Mouse (Mus musculus) monocyte, adult 5-6 weeks (primary cell): Measurements from ENCODE around the gene Pnmt. TPM values are rescaled to one million over a fixed set of nuclear protein-coding genes. Genes with fewer than 3 reads are reported as not detected.
"Not testable (repeated sequence)": the region's sequence is repeated elsewhere in the genome, so short reads cannot be mapped to it uniquely, and the experiment has no call there.

Experiments used
- ATAC-seq: fragments of 153-309, 156-312 bp; replicated peaks from 2 replicates; pipeline ENCODE4 v1.8.0; 2017; ENCODE audit warnings: mild to moderate bottlenecking; ENCODE audit not compliant: low TSS enrichment, insufficient number of reproducible peaks, severe bottlenecking, poor library complexity, low FRiP score
- total RNA-seq: library from RNA; stranded (forward); fragments of 200-1000, 200-491, 200-594 nt; gene quantifications from 3 replicates; pipeline ENCODE4 v1.2.3, GENCODE M21; 2017

The Pnmt gene
- total RNA-seq, 1 experiment from 2014 or later = not detected

DNA sequence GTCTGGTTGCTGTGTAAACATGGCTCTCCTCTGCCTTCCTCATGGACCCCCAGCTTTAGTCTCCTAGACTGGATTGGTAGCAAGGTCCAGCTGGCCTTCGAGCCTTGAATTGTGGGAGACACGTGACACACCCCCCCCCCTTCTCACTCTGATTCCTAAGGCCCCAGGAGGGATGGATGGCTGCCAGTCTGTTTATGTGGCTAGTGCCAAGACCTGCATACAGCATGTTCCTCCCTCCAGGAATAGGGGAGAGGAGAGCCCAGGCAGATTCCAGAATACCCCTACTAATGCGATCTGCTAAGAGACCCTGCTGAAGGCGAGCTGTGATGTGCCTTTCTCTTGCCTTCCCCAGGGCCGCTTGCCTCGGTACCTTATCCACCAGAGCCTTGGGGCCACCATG lies 6.1 kb upstream of the Pnmt start:
- no peak for ATAC-seq

- no peak for ATAC-seq
Observed at GRCm38 (mm10) chr11:98381651-98382050, 4.6 kb upstream of the Pnmt start.

- not testable (repeated sequence) for ATAC-seq
Observed at GRCm38 (mm10) chr11:98382405-98382804, 3.8 kb upstream of the Pnmt start.

GRCm38 (mm10) chr11:98383261-98384030 lies 2.8 kb upstream of the Pnmt start, which contains the start of gene Tcap:
TSS of gene Tcap (plus strand) at chr11:98383811.
- no peak for ATAC-seq

DNA sequence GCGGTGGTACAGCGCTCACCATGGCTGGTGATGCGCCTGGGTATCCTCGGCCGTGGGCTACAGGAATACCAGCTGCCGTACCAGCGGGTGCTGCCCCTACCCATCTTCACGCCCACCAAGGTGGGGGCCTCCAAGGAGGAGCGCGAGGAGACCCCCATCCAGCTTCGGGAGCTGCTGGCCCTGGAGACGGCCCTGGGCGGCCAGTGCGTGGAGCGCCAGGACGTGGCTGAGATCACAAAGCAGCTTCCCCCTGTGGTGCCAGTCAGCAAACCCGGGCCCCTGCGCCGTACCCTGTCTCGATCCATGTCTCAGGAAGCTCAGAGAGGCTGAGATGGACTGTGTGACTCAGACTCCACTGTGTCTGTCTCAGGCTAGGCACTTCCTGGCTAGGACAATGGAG lies 2.0 kb upstream of the Pnmt start:
- ATAC-seq = no peak

DNA sequence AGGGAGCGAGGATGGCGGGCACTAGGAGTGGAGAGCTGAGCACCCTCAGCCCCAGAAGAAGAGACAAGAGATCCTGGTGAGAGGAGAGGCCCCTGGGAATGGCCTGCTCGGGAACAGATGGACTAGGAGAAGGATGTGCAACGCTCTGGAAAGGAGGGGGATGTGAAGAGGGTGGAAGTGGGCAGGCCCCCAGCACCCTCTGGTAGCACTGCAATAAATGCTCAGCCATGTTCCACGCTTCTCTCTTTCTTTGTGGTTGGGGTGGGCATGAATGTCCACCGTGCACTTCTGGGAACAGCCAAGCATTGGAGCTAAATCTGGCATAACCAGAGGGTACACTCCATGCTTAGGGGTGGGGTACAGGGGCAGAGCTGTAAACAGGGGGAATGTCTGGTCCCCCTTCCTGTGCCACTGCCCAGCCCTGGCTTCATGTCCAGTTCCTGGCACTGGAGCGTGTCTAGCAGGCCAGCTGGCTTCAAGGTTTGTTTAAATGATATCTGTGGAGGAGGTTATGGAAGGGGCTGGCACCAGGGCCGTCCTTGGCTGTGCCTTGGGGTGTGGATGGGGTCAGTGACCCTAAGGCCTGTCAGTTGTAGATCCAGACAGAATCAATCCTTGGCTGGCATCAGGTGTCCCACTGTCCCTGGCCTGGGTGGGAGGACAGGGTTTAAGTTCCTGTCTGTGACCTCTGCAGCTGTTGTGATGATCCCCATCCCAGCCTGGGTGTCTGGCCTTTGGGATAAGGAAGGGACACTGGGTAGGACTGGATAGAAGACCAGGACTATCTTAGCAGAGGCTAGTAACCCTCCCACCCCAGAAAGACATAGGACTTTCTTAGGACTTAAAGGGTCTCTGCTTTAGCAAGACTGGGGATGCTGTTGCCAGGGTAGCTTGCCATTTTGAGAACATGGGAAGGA lies 1.3 kb upstream of the Pnmt start:
- ATAC-seq = no peak

- no peak for ATAC-seq
Observed at GRCm38 (mm10) chr11:98386596-98386995, 346 bp downstream of the Pnmt start.

- no peak for ATAC-seq
Observed at GRCm38 (mm10) chr11:98387056-98387577, 867 bp downstream of the Pnmt start.

DNA sequence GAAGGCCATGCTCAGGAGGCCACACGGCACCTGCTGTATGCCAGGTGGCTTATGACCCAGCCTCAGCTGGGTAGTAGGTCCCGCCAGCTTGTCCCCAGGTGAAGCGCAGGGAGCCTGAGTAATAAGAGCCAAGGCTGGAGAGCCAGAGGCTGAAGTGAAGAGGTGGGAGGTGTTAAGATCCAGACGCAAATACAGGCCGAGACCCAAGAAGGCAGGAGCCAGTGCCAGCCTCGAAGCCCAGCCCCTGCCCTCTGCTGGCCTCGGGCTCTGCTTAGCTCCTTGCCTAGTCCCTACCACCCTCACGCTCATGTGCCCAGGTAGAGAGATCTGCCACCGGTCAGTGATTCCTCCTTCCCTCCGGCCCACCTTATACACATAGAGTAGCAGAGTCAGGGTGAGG lies 2.0 kb downstream of the Pnmt start:
- ATAC-seq = no peak

- no peak for ATAC-seq
Observed at GRCm38 (mm10) chr11:98389221-98389780, 3.1 kb downstream of the Pnmt start.

DNA sequence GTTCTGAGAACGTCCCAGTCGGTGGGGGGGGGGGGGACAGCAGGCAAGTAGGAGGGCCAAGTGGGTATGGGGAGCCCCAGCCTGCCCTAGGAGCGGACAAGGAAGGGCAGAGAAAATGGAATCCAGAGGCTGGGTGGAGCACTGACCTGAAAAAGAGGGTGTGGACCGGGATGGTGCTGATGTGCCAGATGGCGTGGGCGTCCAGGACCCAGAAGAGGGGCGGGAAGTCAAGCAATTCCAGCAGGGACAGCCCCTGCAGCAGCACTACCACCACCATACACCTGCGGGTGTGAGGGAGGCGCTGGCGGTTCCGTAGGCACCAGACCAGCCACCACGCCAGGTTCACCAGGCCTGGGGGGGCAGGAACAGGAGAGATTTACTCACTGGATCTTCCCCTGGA lies 3.9 kb downstream of the Pnmt start:
- no peak for ATAC-seq

DNA sequence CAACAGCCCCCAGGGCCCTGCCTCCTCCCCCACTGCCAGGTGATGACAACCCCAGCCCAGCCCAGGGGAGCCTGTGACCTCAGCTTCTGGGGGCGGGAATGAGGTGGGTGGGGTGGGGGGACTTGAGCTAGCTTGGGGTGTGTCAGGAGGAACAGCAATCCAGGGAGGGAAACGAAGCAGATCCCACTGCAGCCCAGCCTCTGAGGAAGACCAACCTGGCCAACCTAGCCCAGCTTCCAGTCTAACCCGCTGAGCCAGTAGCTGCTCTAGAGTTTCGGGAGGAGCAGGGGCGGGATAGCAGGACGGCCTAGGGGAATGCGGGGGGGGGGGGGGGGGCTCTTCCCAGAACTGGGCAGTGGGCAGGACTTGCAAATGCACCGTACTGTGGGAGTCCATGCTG lies 5.8 kb downstream of the Pnmt start:
- ATAC-seq = no peak

DNA sequence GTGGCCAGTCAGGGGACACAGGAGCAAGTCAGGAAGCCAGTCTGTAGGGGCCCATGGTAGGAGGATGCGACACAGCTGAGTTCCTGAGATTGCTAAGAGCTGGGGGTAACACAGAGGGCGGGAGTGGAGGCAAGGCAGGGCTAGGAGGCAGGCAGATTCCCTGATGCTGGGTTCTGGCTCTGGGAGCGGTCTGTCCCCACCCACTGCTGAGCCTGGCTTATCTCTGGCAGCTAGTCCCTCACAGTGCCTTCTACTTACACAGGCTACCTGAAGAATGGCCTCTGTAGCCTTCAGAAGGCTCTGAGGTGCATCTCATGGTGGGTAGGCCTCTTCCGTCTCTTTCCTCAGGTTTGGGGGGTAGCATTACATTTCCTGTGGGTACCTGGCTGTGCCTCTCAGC lies 6.4 kb downstream of the Pnmt start:
- ATAC-seq = no peak

DNA sequence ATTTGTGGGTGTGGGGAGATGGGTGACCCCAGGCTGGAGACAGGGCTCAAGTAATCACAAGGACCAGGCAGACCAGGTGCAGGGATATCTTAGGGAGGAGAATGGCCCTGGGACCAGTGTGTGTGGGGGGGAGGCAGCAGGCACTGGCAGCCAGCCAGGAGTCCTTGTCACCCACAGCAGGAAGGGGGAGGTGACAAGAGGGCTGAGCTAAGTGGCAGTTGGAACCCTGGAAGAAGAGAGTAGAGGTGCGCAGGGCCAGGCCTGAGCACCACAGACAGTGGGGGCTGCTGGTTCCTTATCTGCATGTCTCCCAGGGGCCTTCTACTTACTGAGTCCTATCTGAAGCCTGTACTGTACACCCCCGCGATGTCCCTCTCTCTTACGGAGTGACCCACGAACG lies 7.1 kb downstream of the Pnmt start:
- ATAC-seq = no peak

GRCm38 (mm10) chr11:98394301-98394700 lies 8.1 kb downstream of the Pnmt start:
- no peak for ATAC-seq

GRCm38 (mm10) chr11:98395041-98395440 lies 8.8 kb downstream of the Pnmt start:
- ATAC-seq = no peak

DNA sequence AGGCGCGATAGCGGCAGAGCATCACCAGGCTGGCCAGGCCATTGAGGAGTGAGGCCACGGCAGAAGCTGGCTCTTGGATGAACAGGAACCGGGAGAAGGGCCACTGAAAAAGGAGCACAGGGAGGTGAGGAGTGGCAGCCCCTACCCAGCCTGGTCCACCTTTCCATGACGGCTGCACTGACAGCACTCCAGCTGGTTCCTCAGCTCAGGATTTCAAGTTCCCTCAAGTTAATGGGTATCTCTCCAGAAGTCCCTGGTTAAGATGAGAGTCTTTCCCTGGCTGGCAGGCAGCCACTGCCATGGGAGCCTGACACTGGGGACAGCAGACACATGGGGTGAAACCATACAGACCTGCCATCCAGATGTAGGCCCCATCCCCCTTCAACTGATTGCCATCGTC lies 11.7 kb downstream of the Pnmt start:
- no peak for ATAC-seq

DNA sequence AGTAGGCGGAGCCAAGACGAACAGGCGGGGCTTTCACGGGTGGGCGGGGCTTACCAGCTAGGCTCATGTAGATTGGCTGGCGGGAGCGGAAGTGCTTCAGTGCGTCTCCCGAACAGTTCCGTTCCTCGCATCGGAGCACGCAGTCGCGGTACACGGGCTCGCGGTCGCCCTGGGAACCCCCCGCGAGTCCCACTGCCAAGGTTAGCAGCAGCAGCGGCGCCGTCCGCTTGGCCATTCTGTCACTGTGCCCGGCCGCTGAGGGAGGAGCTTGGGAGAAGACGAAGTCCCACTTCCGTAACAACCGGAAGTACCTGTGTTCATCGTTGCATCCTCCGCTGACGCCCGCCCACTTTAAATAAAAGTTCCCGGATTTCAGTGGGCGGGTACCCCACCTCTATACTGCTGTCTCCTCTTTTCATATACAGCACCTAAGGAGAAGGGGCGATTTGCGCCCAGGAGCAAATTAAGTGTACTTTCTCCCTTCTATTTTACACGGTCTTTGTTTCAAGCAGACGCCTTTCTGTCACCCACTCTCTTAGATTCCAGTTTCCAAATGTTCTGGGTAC lies 14.0 kb downstream of the Pnmt start, which contains the start of gene Pgap3:
TSS of gene Pgap3 (minus strand) at position 330 of the 566 bp plus-strand sequence.
- ATAC-seq = peak; percentile 88

DNA sequence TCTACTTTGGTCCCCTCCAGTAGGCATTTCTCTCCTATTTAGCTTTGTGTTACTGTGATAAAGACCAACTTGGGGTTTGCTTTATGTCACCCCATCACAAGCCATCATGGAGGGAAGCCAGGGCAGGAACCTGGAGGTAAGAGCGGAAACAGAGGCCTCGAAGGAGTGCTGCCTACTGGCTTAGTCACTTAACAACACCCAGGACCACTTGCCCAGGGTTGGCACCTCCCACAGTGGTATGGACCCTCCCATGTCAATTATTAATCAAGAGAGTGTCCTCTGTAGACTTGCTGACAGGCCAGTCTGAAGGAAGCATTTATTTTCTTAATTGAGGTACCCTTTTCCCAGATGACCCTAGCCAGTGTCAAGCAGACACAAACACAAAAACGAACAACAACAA lies 14.6 kb downstream of the Pnmt start:
- no peak for ATAC-seq
